Mouse (Mus musculus) kidney, adult 11 months (tissue): Measurements from ENCODE around the gene Apobec1.
"Not testable (repeated sequence)": the region's sequence is repeated elsewhere in the genome, so short reads cannot be mapped to it uniquely, and the experiment has no call there.

Experiments
- DNase-seq: peaks from one replicate; pipeline ENCODE4 v3.0.0; 2022

The Apobec1 gene

DNA sequence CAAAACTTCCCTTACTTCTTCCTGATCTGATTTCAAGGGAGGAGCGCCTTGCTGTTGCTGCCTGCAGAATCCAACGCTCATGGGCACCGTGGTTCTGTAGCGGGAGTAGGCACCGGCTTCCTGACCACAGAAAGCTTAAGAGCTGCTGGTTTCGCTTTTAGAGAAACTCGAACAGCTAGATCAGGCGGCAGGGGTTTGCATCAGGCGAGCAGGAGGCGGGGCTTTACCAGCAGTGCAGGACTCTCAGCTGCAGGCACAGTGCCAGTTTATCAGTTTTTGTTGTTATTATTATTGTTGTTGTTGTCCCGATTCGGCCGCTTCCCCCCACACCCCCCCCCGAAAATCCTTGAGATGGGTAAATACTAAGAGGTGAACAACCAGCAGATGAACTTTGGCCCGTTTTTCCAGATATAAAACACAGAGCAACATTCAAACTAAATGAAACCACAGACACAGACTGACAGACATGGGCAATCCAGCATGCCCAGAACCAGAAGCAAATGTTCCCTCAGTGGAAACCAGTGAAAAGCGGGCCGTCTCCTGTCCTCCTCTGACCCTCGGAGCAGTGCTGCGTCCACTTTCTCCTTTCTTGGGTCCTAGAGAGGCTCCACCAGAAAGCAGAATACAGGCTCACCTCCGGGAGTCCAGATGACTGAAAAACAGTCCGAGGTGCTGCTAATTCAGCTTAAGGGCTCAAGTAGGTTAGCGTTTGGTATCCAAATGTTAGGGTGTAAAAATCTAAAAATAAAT is at the start of gene Apobec1:
Gene Apobec1, minus strand, starts transcription at position 203 of the 750 bp plus-strand sequence.
- DNase-seq, result peak; percentile 78

DNA sequence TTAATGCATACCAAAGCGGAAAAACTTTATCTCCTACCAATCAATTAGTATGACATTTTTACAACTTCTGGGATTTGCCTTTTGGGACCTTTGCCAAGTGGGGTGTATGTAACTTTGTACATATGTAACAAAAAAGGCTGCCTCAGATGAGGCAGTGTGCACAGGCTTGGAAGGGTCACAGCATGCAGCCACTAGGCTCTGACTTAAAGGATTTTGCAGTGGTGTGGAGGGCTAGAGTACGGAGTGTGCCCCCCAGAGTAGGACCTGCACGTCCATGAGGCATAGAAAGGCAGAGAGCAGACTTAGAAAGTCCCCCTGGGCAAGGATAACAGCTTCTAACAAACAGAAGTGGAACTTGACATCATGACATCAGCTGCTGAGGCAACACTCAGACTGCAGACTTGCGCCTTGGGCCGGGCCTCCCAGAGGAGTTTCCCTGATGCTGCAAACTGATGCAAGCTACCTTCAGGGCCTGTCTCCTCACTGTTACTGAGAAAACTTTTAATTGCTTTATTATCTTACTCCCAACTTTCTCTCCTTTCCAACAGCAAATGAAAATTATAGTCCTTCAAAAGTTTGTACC is 48.2 kb upstream of the Apobec1 start:
- DNase-seq, result no peak

DNA sequence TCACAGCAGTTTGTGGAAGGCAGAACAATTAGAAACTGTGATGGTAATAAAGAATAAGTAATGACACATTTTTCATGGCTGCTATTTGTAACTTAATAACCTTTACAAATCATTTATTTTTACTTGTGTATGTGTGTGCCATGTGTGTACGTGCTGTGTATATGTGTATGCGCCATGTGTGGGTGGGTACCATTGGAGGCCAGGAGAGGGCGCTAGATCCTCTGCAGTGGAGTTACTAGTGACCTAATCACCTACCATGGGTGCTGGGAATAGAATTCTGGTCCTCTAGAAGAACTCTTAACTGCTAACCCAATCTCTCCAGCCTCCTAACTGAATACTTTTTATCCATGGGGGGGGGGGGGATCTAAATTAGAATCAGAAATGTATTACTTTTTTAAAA is 47.7 kb upstream of the Apobec1 start:
- DNase-seq, result no peak

DNA sequence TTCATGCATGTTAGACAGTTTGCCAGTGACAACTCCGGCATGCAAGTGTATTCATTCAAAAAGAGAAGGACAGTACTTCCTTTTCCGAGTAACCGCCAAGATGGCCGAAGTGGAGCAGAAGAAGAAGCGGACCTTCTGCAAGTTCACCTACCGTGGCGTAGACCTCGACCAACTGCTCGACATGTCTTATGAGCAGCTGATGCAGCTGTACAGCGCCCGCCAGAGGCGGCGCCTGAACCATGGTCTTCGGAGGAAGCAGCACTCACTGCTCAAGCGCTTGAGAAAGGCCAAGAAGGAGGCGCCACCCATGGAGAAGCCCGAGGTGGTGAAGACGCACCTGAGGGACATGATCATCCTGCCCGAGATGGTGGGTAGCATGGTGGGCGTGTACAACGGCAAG is 42.0 kb upstream of the Apobec1 start:
- not testable (repeated sequence) for DNase-seq

DNA sequence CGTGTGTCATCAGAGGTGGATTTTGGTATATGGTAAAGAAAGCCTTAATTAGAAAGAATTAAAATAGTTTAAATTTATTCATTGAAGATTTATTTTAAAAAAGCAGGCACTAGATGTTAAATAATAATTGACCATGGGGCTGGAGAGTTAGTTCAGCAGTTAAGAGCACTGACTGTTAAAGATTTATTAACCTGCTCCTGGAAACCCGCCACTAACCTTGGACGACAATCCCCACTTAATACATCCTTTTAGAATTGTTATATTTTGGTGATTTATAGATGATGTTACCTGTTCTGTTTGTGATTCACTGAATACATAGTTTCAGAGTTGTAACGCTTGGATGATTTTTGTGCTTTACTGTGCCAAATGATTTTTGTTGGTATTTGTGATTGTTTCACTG is 35.3 kb upstream of the Apobec1 start:
- not testable (repeated sequence) for DNase-seq

DNA sequence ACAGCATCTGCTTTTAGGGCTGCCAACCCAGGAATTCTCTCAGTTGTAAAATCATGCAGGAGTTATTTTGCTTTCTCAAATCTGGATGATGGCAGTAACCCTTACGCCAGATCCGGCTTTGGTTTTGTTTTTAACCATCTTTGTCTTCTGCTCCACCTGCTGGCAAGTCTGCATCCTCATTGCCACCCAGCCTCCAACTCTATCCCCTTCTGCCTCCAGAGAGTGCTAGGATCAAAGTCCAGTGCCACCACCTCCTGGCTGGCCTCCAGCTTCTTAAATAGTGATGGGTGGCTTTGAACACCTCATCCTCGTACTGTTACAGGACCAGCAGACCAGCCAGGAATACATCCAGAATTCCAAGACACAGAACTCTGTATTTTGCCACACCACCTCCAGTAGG is 34.4 kb upstream of the Apobec1 start:
- peak; percentile 44 for DNase-seq

DNA sequence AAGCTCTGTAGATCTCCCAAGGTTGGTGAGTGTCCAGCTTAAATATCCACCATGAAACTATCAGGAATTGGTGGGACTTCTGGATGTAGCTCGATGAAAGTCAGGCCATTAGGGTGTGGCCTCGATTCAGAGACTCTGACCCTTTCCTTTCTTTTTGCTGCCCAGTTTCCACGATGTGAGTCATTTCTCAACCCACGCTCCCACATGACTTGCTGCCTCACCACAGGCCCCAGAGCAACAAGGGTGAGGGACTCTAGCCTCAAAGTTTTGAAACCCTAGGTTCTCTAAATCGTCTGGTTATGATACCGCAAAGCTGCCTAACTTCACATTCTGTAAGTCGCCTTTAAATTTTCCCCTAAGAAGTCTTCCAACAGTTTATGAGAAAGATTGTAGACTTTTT is 33.1 kb upstream of the Apobec1 start:
- no peak for DNase-seq

DNA sequence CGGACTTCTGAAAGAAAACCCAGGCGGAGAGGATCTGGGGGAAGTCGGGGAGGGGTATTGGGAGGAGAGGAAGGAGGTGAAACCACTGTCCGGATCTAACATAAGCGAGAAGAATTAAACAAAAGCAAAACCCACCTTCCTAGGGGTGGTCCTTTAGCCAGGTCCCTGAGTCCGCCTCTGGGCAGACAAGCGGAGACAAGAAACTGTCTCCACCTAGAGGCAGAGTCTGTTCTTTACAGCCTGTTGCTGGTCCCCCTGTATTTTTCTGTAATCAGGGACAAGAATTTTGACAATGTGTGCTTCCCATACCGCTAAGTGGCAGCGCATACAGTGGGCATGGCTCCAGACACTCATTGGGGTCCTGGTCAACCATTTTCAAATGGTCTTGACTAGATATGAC is 31.2 kb upstream of the Apobec1 start:
- DNase-seq, result peak; percentile 20

DNA sequence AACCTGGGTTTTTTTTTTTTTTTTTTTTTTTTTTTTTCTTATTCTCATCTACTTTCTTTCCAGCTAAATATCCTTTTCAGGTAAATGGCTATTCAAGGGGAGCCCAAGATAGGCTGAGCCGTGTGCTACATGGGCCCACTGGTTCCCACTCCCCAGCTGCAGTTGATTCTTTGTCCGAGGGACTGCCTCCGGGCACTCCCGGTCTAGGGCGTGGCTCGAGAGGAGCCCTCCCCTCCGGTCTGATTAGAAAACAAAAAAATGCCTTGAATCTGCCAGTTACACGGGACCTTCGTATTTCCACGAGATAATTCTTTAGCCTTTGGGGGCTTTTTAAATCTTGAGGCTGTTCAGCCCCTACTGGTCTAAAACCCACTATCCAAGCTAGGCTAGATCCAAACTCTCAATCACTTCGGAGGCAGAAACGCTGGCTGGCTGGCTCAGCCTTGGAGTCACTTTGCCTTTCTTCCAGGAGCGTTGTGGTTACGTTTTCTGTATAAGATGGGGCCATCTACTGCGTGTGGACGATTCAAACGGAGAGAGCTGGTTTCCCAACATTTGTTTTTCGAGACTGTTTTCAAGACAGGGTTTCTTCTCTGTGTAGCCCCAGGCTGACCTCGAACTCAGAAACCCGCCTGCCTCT is 25.3 kb upstream of the Apobec1 start:
- DNase-seq, result no peak

DNA sequence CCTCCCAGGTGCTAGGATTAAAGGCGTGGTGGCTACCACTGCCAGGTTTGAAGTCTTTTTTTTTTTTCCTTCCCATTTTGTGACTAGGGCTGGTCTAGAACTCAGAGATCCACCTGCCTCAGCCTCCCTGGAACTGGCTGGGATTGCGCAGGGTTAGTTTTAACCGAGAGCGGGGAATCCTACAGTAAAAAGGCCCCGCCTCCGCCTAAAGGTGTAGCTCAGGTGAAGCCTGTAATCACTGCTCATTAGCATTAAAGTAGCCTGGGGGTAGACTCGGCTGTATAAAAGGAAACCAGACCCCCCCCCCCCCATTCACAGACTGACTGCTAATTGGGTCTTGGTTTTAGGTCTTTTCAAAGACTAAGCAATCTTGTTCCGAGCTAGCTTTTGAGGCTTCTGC is 23.9 kb upstream of the Apobec1 start, which contains the start of gene Dppa3:
Gene Dppa3, plus strand, starts transcription at position 301 of the 400 bp plus-strand sequence.
- no peak for DNase-seq

DNA sequence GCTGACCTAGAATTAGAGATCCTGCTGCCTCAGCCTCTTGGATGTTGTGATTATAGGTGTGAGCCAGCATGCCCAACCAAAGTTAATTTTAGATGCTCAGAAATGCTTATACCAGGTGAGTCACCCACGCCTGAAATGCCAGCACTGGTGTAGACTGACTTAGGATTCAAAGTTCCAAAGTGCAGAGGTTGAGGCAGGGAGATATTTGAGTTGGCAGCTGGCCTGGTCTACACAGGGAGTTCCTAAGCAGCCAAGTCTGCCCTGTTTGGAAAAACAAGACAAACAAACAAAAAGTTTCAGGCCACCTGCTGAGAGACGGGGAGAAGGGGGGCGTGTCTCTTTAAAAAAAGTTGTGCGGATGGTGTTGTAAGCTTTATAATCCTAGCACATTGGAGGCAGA is 22.9 kb upstream of the Apobec1 start:
- DNase-seq, result peak; percentile 89

DNA sequence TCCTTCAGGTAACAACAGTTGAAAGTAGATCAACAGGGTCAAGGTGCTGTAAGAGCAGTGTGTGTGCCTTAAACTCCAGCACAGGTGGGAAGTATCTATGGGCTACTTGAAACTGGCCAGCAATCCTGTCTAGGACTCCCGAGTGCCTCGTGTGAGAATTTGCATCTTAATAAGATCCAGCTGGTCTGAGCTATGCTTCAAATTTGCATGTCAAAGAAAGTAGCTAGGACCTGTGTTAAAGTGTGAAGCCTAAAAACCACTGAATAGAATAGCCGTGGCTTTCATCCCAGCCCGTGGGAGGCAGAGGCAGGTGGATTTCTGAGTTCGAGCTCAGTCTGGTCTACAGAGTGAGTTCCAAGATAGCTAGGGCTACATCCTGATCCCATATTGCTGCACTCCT is 22.2 kb upstream of the Apobec1 start:
- DNase-seq, result no peak

DNA sequence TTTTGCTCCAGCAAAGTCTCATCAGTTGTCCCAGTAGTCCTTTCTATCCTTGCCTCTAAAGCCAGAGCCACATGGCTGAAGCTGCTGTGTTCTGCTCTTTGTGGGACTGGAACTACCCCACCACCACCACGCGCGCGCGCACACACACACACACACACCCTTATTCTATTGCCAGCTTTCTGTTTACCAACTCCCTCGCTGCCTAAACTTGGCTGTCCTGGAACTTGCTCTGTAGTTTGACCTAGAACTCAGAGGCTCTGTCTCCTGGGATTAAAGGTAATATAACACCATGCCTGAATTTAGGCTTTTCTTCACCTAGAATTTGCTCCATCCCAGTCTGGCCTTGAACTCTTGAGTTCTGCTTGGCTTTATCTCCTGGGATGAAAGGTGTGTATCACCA is 18.8 kb upstream of the Apobec1 start:
- DNase-seq, result no peak

DNA sequence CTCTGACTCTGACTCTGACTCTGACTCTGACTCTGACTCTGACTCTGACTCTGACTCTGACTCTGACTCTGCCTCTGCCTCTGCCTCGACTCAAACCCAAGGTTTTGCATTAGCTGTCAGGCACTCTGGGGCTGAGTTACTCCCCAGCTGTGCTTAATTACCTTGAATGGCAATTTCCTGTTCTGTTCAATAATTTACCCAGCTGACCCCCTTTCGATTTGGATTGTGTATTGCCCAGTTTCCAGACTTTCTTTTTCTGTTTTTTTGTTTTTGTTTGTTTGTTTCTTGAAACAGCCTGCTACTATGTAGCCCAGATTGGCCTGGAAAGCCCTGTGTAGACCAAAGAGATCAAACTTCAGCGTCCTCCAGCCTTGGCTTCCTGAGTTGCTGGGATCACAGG is 13.8 kb upstream of the Apobec1 start:
- no peak for DNase-seq

DNA sequence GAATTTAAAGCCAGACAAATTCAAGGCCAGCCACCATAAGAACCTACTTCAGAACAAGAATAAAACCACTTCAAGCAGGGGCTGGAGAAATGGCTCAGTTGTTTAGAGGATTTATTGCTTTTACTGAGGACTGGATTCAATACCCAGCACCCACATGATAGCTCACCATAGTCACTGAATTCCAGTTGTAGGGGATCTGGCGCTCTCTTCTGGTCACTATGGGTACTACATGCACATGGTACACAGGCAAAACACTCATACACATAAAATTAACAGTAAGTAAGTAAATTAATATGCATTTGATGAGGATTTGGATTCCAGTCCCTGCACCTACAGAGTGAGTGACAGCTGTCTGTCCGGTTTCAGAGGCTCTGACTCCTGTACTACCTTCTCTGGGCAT is 11.8 kb upstream of the Apobec1 start:
- no peak for DNase-seq

DNA sequence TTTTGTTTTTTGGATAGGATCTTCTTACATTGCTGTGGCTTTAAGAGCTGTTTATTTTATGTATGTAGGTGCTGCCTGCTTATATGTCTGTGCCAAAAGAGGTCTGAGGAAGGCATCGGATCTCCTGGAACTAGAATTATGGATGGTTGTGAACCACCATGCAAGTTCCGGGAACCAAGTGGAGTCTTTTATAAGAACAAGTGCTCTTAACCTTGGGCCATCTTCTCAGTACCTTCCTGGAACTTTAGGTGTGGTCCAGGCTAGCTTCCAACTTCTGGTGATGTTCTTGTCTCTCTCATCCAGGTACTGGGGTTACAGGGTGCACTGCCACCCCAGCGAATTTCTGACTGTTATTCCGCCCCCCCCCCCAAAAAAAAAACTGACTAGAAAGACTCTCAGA is 10.2 kb upstream of the Apobec1 start:
- DNase-seq, result no peak

DNA sequence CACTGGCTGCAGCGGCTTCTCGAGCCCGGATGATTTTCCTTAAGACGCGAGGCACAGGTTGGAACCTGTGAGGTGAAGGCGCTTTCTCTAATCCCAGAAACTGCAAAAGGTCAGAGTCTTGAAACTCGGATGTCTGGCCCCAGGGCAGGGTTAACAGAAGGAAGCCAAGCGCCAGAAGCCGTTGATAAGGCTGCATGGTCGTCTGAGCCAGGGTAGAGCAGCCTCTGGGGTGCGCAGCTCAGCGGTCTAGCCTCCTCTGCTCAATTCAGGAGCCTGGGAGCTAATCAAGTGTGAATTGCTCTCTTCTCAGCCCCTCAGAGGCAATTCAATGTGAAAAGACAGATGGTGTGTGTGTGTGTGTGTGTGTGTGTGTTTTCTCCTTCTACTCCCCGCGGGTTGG is 7.5 kb upstream of the Apobec1 start, which contains the start of gene Gdf3:
Gene Gdf3, minus strand, starts transcription at position 317 of the 400 bp plus-strand sequence.
- DNase-seq, result no peak

DNA sequence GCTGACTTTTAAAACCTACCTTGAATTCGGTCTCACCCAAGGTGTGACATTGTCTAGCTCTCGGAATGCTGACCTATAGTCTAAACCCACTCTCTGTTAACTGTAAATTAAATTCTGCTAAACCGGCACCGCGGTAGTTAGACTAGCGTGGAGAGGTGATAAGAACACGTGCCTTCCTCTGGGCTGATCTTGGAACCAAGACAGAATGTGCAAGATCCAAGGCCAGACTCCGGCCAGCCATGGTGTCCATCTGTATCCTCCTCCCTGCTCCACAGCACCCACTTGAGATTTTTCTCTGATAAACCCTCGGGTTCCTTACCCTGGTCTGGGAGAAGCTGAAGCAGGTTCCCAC is 7.1 kb upstream of the Apobec1 start:
- no peak for DNase-seq

DNA sequence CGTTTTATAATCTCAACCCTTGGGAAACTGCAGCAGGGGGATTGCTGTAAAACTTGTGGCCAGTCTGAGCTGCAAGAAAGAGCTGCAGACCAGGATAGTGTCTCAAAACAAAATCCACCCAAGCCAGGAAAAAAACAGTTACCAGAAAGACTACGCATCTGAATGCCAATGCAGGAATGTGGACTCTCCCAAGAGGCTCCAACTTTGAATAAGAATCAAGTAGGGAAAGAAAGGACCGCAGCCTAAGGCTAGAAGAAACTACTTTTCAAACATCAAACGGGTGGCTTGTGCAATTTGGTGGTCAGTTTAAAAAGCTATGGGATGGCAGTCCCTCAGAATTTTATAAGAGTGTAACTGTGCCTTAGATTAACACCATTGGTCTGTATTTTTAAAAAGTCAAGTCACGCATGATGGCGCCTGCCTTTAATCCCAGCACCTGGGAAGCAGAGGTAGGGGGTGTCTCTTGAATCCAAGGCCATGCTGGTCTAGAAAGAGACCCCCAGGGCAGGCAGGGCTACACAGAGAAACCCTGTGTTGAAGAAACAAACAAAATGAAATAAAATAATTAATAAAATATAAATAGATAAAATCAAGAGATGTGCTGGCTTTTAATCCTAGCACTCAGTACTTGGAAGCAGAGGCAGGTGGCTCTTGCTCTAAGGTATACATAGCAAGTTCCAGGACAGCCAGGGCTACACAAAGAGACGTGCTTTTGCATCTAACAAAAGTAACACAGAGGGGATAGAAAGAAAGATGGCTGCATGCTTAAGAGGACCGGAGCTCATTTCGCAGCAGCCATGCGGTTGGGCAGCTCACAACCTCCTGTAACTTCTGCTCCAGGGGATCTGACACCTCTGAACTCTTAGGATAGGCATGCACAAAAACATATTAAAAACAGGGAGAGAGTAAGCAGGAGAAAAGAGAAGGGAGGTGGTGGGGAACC is 6.5 kb upstream of the Apobec1 start:
- DNase-seq, result no peak

DNA sequence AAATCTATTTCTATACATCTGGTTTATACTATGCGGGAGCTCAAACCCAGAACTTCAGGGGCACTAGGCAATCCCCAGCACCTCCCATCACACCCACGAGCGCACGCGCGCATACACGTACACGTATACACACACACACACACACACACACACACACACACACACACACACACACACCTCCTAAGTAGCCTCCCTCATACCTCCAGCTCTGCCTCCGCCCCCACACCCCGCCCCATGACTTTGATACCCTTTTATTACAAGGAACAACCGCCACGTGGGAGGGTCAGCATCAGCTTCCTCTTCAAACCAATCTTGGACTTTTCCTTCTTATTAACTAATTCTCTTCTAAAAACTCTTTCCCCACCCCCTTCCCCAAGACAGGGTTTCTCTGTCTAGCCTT is 5.5 kb upstream of the Apobec1 start:
- no peak for DNase-seq

DNA sequence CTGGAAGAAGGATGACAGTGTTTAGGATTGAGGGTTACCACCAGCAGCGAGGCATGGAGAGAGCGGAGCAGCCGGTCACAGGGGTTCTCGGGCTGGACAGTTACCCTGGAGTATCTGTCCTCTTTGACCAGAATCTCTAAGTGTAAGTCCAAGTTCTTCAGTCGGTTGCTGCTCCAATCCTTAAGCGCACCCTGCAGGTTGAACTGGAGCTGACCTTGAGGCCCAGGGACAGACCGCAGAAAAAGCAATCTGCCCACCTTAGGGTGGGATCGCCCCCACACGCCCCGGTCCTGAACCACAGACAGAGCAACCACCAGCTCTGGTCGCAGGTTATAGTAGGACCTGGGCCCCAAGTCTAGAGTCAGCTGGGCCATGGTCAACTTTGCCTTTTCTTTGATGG is 4.4 kb upstream of the Apobec1 start:
- no peak for DNase-seq

DNA sequence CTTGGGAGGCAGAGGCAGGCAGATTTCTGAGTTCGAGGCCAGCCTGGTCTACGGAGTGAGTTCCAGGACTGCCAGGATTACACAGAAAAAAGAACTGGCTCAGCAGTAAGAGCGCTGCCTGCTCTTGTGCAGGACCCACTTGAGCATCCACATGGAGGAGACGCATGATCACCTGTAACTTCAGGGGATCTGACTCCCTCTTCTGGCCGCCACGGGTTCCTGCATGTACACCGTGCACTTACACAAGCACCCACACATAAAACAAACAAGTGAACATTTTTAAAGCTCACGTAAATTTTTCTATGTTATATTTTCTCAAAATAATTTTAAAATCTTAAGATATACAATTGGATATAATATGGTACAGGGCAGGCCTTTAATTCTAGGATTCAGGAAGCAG is 3.2 kb upstream of the Apobec1 start:
- DNase-seq, result no peak

DNA sequence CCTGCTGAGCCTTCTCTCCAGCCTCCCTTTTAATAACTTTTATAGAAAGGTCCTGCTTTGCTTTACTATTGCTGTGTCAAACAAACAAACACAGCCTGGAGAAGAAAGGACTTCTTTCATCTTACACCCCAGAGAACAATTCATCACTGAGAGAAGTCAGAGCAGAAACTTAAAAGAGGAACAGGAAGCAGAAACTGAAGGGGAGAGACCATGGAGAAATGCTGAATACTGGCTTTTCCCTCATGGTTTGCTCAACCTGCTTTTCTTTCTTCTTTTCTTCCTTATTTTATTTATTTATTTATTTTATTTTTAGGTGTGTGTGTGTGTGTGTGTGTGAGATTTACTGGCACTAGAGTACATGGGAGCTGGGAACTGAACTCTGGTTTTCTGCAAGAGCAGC is 2.0 kb upstream of the Apobec1 start:
- DNase-seq, result no peak
